Mouse (Mus musculus) lung, postnatal 0 days (tissue): ENCODE results near the gene Rgs6.

Source experiments
- CTCF ChIP-seq: IDR thresholded peaks from 2 replicates; pipeline ENCODE4 v1.5.1; 2016; ENCODE audit warnings: antibody characterized with exemption, mild to moderate bottlenecking
- EP300 ChIP-seq: IDR thresholded peaks from 2 replicates; pipeline ENCODE4 v1.6.1; 2016; ENCODE audit warnings: antibody characterized with exemption, mild to moderate bottlenecking, control low read depth

GRCm38 (mm10) chr12:83204361-83204760, 616.3 kb downstream of the Rgs6 start:
- TF ChIP-seq CTCF = no peak
- TF ChIP-seq EP300 = no peak
